ENCODE assay signal across 14 mouse cellular contexts in genomic region chr11:32266194-32266593, GRCm38 (mm10). TPM values are rescaled to one million over a fixed set of nuclear protein-coding genes. Genes with fewer than 3 reads are reported as not detected.
DNase-seq lines count a peak whose midpoint lies in the region; ATAC-seq and TF ChIP-seq lines count a peak whose summit lies in the region.
"Had no signal": no experiment of that assay in that cellular context is flagged by ENCODE, and none has a peak within 500 bp of the region (broad histone marks: within the 10 kb centered on the region; RNA-seq: fewer than 3 reads in every experiment).

No protein-coding gene starts in this region.

- no peak overlapping the region for H3K4me2 ChIP-seq in hindbrain, postnatal 0 days (ENCODE audit: low read depth, low read length)
- no peak overlapping the region for H3K4me2 ChIP-seq in limb, embryonic 14.5 days (replicated peaks; ENCODE audit: low read depth, low read length, severe bottlenecking)

- TF ChIP-seq CTCF in hindbrain, postnatal 0 days (IDR thresholded peaks at IDR 0.05; ENCODE audit: low read depth), result no peak

- ATAC-seq in hindbrain, postnatal 0 days, result no peak
- ATAC-seq in limb, embryonic 14.5 days (ENCODE audit: low FRiP score, low read depth), result no peak

- no peak overlapping the region for H3K9ac ChIP-seq in hindbrain, postnatal 0 days (replicated peaks; ENCODE audit: low read length)
- H3K9ac ChIP-seq in limb, embryonic 14.5 days (ENCODE audit: low read depth, low read length, severe bottlenecking), result 0 out of 2 replicates have a peak overlapping the region, but pooled peaks have one; percentile 21

- H3K36me3 ChIP-seq in hindbrain, embryonic 10.5 days, result peaks cover 16% of the 10 kb centered on the region
- no peaks in the 10 kb centered on the region for H3K36me3 ChIP-seq in hindbrain, postnatal 0 days (ENCODE audit: insufficient read depth, low read length)
- peaks cover 13% of the 10 kb centered on the region; the same call in 1 of the 2 replicates for H3K36me3 ChIP-seq in limb, embryonic 14.5 days (ENCODE audit: control insufficient read depth, insufficient read depth, low read length)

- peak overlapping the region; percentile 50; the same call in 1 of the 2 replicates for H3K27ac ChIP-seq in hindbrain, embryonic 10.5 days
- no peak overlapping the region for H3K27ac ChIP-seq in hindbrain, postnatal 0 days
- no peak overlapping the region for H3K27ac ChIP-seq in limb, embryonic 14.5 days (replicated peaks; ENCODE audit: low read depth, low read length)

- no peak overlapping the region for H3K4me3 ChIP-seq in hindbrain, embryonic 10.5 days
- no peak overlapping the region for H3K4me3 ChIP-seq in hindbrain, postnatal 0 days (ENCODE audit: low read length)
- no peak overlapping the region for H3K4me3 ChIP-seq in limb, embryonic 14.5 days (replicated peaks; ENCODE audit: low read length)

- H3K27me3 ChIP-seq in hindbrain, embryonic 10.5 days (ENCODE audit: insufficient read depth, poor library complexity, severe bottlenecking), result no peaks in the 10 kb centered on the region
- H3K27me3 ChIP-seq in hindbrain, postnatal 0 days (ENCODE audit: insufficient read depth, low read length), result no peaks in the 10 kb centered on the region
- no peaks in the 10 kb centered on the region for H3K27me3 ChIP-seq in limb, embryonic 14.5 days (ENCODE audit: control insufficient read depth, insufficient read depth, low read length)
- H3K27me3 ChIP-seq: embryonic facial prominence, embryonic 15.5 days had no signal

- no peak for DNase-seq in hindbrain, embryonic 10.5 days (ENCODE audit: low spot score)
- DNase-seq in hindbrain, postnatal 0 days (ENCODE audit: low spot score), result no peak
- peak; percentile 10 for DNase-seq in thymus, postnatal 14 days
- DNase-seq in thymus, postnatal 0 days (ENCODE audit: low spot score), result no peak
- no peak for DNase-seq in limb, embryonic 14.5 days (ENCODE audit: low spot score)
- DNase-seq in right cerebral cortex, adult 2 months (ENCODE audit: low spot score in 2 of 2), result no peak
- DNase-seq in gastrocnemius, adult 8-10 months (ENCODE audit: low spot score in 2 of 2), result no peak
- DNase-seq: adrenal gland, postnatal 10 days; cerebellum, postnatal 36 days; kidney, adult 9 months; lung, postnatal 36 days; right cerebral cortex, postnatal 25 days; thymus, postnatal 36 days had no signal

- no peak for TF ChIP-seq POLR2A in limb, embryonic 14.5 days (IDR thresholded peaks at IDR 0.05; ENCODE audit: borderline replicate concordance, extremely low read depth, insufficient read depth, insufficient read length)

- no peaks in the 10 kb centered on the region for H3K9me3 ChIP-seq in hindbrain, embryonic 10.5 days
- H3K9me3 ChIP-seq in hindbrain, postnatal 0 days (ENCODE audit: low read length), result no peaks in the 10 kb centered on the region
- H3K9me3 ChIP-seq in limb, embryonic 14.5 days (ENCODE audit: control insufficient read depth, low read length), result no peaks in the 10 kb centered on the region
- H3K9me3 ChIP-seq: embryonic facial prominence, embryonic 15.5 days had no signal

- peaks cover 24% of the 10 kb centered on the region for H3K4me1 ChIP-seq in hindbrain, embryonic 10.5 days (replicated peaks)
- H3K4me1 ChIP-seq in hindbrain, postnatal 0 days (ENCODE audit: insufficient read depth, low read length), result peaks cover 8% of the 10 kb centered on the region
- 0 out of 2 replicates have a peak, but pooled peaks cover 4% of the 10 kb centered on the region for H3K4me1 ChIP-seq in limb, embryonic 14.5 days (ENCODE audit: control insufficient read depth, insufficient read depth, low read length)

- 94% methylated on average over 6 of the region's 6 CpGs for WGBS in hindbrain, embryonic 10.5 days
- 91% methylated on average over 6 of the region's 6 CpGs for WGBS in hindbrain, postnatal 0 days
- 89% methylated on average over 6 of the region's 6 CpGs for WGBS in limb, embryonic 14.5 days

RNA-seq across cellular contexts. Expression of gene Nprl3, which starts 1.3 kb away (rescaled TPM):
- 41.1 and 45.6 TPM in 2 replicates for polyA plus RNA-seq in hindbrain, embryonic 10.5 days (2016; fragmentation: Nextera tagmentation; extraction: Ambion mirVana)
- 38.4 and 53.0 TPM in 2 replicates for total RNA-seq in hindbrain, postnatal 0 days (2014; rRNA removed)
- 39.2 and 39.8 TPM in 2 replicates for polyA plus RNA-seq in hindbrain, postnatal 0 days (2015; fragmentation: Nextera tagmentation; extraction: Ambion mirVana)
- polyA plus RNA-seq in thymus, postnatal 0 days (2015; fragmentation: Nextera tagmentation; extraction: Ambion mirVana), result 38.5 and 39.4 TPM in 2 replicates
- polyA plus RNA-seq in limb, embryonic 14.5 days (2012; rRNA removed), result 88.8 and 114 TPM in 2 replicates
- 29.4 and 30.9 TPM in 2 replicates for polyA plus RNA-seq in limb, embryonic 14.5 days (2014; fragmentation: Nextera tagmentation; extraction: Ambion mirVana)
- 10 to 100 TPM; 22.9 to 27.2 (median 24.6) TPM for total RNA-seq in gastrocnemius, adult 8-10 months (2022)

RNA-seq across cellular contexts. Expression of gene Hba-x, which starts 10.0 kb away (rescaled TPM):
- polyA plus RNA-seq in hindbrain, embryonic 10.5 days (2016; fragmentation: Nextera tagmentation; extraction: Ambion mirVana), result 3,492 and 3,546 TPM in 2 replicates
- not detected in 2 replicates for total RNA-seq in hindbrain, postnatal 0 days (2014; rRNA removed)
- polyA plus RNA-seq in hindbrain, postnatal 0 days (2015; fragmentation: Nextera tagmentation; extraction: Ambion mirVana), result not detected in 2 replicates
- 1.9 and 2.2 TPM in 2 replicates for polyA plus RNA-seq in thymus, postnatal 0 days (2015; fragmentation: Nextera tagmentation; extraction: Ambion mirVana)
- 70.0 and 113 TPM in 2 replicates for polyA plus RNA-seq in limb, embryonic 14.5 days (2012; rRNA removed)
- polyA plus RNA-seq in limb, embryonic 14.5 days (2014; fragmentation: Nextera tagmentation; extraction: Ambion mirVana), result 197 and 201 TPM in 2 replicates
- not detected for total RNA-seq in gastrocnemius, adult 8-10 months (2022)
- total RNA-seq: adrenal gland, postnatal 10 days had no signal

RNA-seq across cellular contexts. Expression of gene Hba-a1, which starts 17.1 kb away (rescaled TPM):
- polyA plus RNA-seq in hindbrain, embryonic 10.5 days (2016; fragmentation: Nextera tagmentation; extraction: Ambion mirVana), result 2,485 and 2,589 TPM in 2 replicates
- 541 and 992 TPM in 2 replicates for total RNA-seq in hindbrain, postnatal 0 days (2014; rRNA removed)
- 535 and 659 TPM in 2 replicates for polyA plus RNA-seq in hindbrain, postnatal 0 days (2015; fragmentation: Nextera tagmentation; extraction: Ambion mirVana)
- polyA plus RNA-seq in thymus, postnatal 0 days (2015; fragmentation: Nextera tagmentation; extraction: Ambion mirVana), result 616 and 668 TPM in 2 replicates
- 4,119 and 4,850 TPM in 2 replicates for polyA plus RNA-seq in limb, embryonic 14.5 days (2012; rRNA removed)
- 3,906 and 5,793 TPM in 2 replicates for polyA plus RNA-seq in limb, embryonic 14.5 days (2014; fragmentation: Nextera tagmentation; extraction: Ambion mirVana)
- total RNA-seq in gastrocnemius, adult 8-10 months (2022), result 100 to 1,000 TPM; 119 to 302 (median 188) TPM

RNA-seq across cellular contexts. Expression of gene Hbq1b, which starts 20.6 kb away (rescaled TPM):
- polyA plus RNA-seq in hindbrain, embryonic 10.5 days (2016; fragmentation: Nextera tagmentation; extraction: Ambion mirVana), result 6.2 and 6.4 TPM in 2 replicates
- total RNA-seq in hindbrain, postnatal 0 days (2014; rRNA removed), result 1.0 TPM in 1 of 2 replicates, not detected in the other
- polyA plus RNA-seq in hindbrain, postnatal 0 days (2015; fragmentation: Nextera tagmentation; extraction: Ambion mirVana), result 1.1 and 1.4 TPM in 2 replicates
- 0.33 and 0.34 TPM in 2 replicates for polyA plus RNA-seq in thymus, postnatal 0 days (2015; fragmentation: Nextera tagmentation; extraction: Ambion mirVana)
- 0.87 and 2.4 TPM in 2 replicates for polyA plus RNA-seq in limb, embryonic 14.5 days (2012; rRNA removed)
- 0.91 and 1.1 TPM in 2 replicates for polyA plus RNA-seq in limb, embryonic 14.5 days (2014; fragmentation: Nextera tagmentation; extraction: Ambion mirVana)
- total RNA-seq in gastrocnemius, adult 8-10 months (2022), result not detected

RNA-seq across cellular contexts. Expression of gene Hba-a2, which starts 30.1 kb away (rescaled TPM):
- 4,383 and 4,938 TPM in 2 replicates for polyA plus RNA-seq in hindbrain, embryonic 10.5 days (2016; fragmentation: Nextera tagmentation; extraction: Ambion mirVana)
- 1,752 and 2,010 TPM in 2 replicates for total RNA-seq in hindbrain, postnatal 0 days (2014; rRNA removed)
- polyA plus RNA-seq in hindbrain, postnatal 0 days (2015; fragmentation: Nextera tagmentation; extraction: Ambion mirVana), result 1,345 and 1,601 TPM in 2 replicates
- polyA plus RNA-seq in thymus, postnatal 0 days (2015; fragmentation: Nextera tagmentation; extraction: Ambion mirVana), result 1,475 and 1,659 TPM in 2 replicates
- 9,478 and 10,620 TPM in 2 replicates for polyA plus RNA-seq in limb, embryonic 14.5 days (2012; rRNA removed)
- 9,964 and 14,532 TPM in 2 replicates for polyA plus RNA-seq in limb, embryonic 14.5 days (2014; fragmentation: Nextera tagmentation; extraction: Ambion mirVana)
- 100 to 1,000 TPM in 3 of 4 experiments, 10 to 100 TPM in 1; 93.3 to 179 (median 137) TPM for total RNA-seq in gastrocnemius, adult 8-10 months (2022)

Comparison
In these comparisons a context has a peak if more than half of its experiments do, and no peak if none do; other contexts are left out.
1. RNA of gene Hba-x, which starts 10.0 kb away (polyA plus RNA-seq): 3,492 to 3,546 TPM in hindbrain, embryonic 10.5 days and 70.0 to 201 TPM in limb, embryonic 14.5 days; 1.9 to 2.2 TPM in thymus, postnatal 0 days and not detected in hindbrain, postnatal 0 days; every median in the first group is over 10 times any median in the second.